Mouse (Mus musculus): Measurements from ENCODE around the gene Znrf3.

GRCm38 (mm10) chr11:5243208-5243607 lies 201.4 kb downstream of the Znrf3 start:
- TF ChIP-seq TAL1 (conservative IDR thresholded peaks at IDR 0.05; ENCODE audit: low read depth, low read length) (no peak), CTCF (IDR thresholded peaks at IDR 0.05; ENCODE audit: low read depth, low read length) (no peak), POLR2AphosphoS5 (IDR thresholded peaks at IDR 0.05; ENCODE audit: insufficient replicate concordance, low read depth, low read length) (no peak)

Measured in G1E (cell line).